Comparison of ENCODE assay signal across 17 mouse cellular contexts in the genomic region with DNA sequence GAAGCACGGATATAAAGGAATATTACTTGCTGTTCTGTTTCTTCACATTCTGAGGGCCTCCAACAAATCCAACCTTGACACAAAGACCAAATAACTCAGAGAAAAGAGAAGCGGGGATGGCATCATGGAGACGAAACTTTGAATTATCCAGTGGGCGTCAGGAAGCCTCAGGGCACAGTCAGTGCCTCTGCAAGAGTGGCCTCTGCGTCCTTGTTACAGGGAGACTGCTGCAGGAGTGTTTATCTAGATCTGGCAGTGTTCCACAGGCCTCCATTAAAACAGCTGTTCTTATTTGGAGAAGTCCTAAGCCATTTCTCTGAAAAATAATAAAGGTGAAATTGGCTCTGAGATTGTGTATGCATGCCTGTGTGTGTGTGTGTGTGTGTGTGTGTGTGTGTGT. TPM values are rescaled to one million over a fixed set of nuclear protein-coding genes. Genes with fewer than 3 reads are reported as not detected.
DNase-seq lines count a peak whose midpoint lies in the region; ATAC-seq lines count a peak whose summit lies in the region.
"Had no signal": no experiment of that assay in that cellular context is flagged by ENCODE, and none has a peak within 500 bp of the region (broad histone marks: within the 10 kb centered on the region; RNA-seq: fewer than 3 reads in every experiment).

No protein-coding gene starts in this region.

- 82% methylated on average over 5 of the region's 5 CpGs for WGBS in forebrain, embryonic 14.5 days

- no peak overlapping the region for H3K9ac ChIP-seq in forebrain, embryonic 14.5 days (ENCODE audit: low read length)
- H3K9ac ChIP-seq: hindbrain, embryonic 15.5 days; liver, embryonic 15.5 days; neural tube, embryonic 15.5 days had no signal

- no peak overlapping the region for H3K27ac ChIP-seq in forebrain, embryonic 14.5 days (ENCODE audit: low read depth, low read length)
- H3K27ac ChIP-seq: forebrain, embryonic 10.5 days; hindbrain, embryonic 15.5 days; liver, embryonic 15.5 days; neural tube, embryonic 15.5 days had no signal

- no peaks in the 10 kb centered on the region for H3K9me3 ChIP-seq in forebrain, embryonic 14.5 days (replicated peaks; ENCODE audit: control insufficient read depth, low read length)
- H3K9me3 ChIP-seq: forebrain, embryonic 10.5 days; hindbrain, embryonic 15.5 days; liver, embryonic 15.5 days; neural tube, embryonic 15.5 days had no signal

- H3K4me2 ChIP-seq in forebrain, embryonic 14.5 days (ENCODE audit: low read length): no peak overlapping the region
- H3K4me2 ChIP-seq: hindbrain, embryonic 15.5 days; liver, embryonic 15.5 days; neural tube, embryonic 15.5 days had no signal

- H3K27me3 ChIP-seq in forebrain, embryonic 14.5 days (replicated peaks; ENCODE audit: control insufficient read depth, insufficient read depth, low read length): no peaks in the 10 kb centered on the region
- H3K27me3 ChIP-seq: hindbrain, embryonic 15.5 days; liver, embryonic 15.5 days; neural tube, embryonic 15.5 days had no signal

- H3K4me3 ChIP-seq in forebrain, embryonic 14.5 days (ENCODE audit: low read depth, low read length): no peak overlapping the region
- H3K4me3 ChIP-seq: forebrain, embryonic 10.5 days; hindbrain, embryonic 15.5 days; liver, embryonic 15.5 days; megakaryocyte, embryonic 14.5 days; neural tube, embryonic 15.5 days had no signal

- H3K4me1 ChIP-seq in forebrain, embryonic 14.5 days (ENCODE audit: control insufficient read depth, insufficient read depth, low read length): no peaks in the 10 kb centered on the region
- H3K4me1 ChIP-seq: forebrain, embryonic 10.5 days; hindbrain, embryonic 15.5 days; liver, embryonic 15.5 days; neural tube, embryonic 15.5 days had no signal

- peak; percentile 19 for DNase-seq in testis, postnatal 14 days (ENCODE audit: low spot score)
- DNase-seq in testis, postnatal 10 days (ENCODE audit: low spot score): no peak
- DNase-seq in adrenal gland, adult 2 months: peak; percentile 50
- DNase-seq in kidney, postnatal 10 days: peak; percentile 27
- no peak for DNase-seq in thymus, postnatal 14 days
- DNase-seq in forebrain, embryonic 14.5 days (ENCODE audit: low spot score): no peak
- DNase-seq in cerebellum, postnatal 25 days: no peak
- DNase-seq: cerebellum, adult 18-20 months; heart, adult 18-20 months; left cerebral cortex, postnatal 4 days; right cerebral cortex, adult 18-20 months; thymus, adult 2 months had no signal

- no peak for ATAC-seq in forebrain, embryonic 14.5 days

- no peaks in the 10 kb centered on the region for H3K36me3 ChIP-seq in forebrain, embryonic 14.5 days (ENCODE audit: control insufficient read depth, insufficient read depth, low read length)
- H3K36me3 ChIP-seq: forebrain, embryonic 10.5 days; hindbrain, embryonic 15.5 days; liver, embryonic 15.5 days; neural tube, embryonic 15.5 days had no signal

RNA-seq across cellular contexts. Expression of gene Cep68, which starts 31.8 kb away (rescaled TPM):
- total RNA-seq in adrenal gland, adult 2 months (2021): 10 to 100 TPM; 19.8 to 24.2 TPM
- 14.0 and 17.8 TPM in 2 replicates for polyA plus RNA-seq in adrenal gland, adult 2 months (2012; rRNA removed)
- 24.9 and 27.9 TPM in 2 replicates for polyA plus RNA-seq in forebrain, embryonic 14.5 days (2014; fragmentation: Nextera tagmentation; extraction: Ambion mirVana)

RNA-seq across cellular contexts. Expression of gene Slc1a4, which starts 51.5 kb away (rescaled TPM):
- total RNA-seq in adrenal gland, adult 2 months (2021): 1 to 10 TPM; 8.9 to 9.5 TPM
- polyA plus RNA-seq in adrenal gland, adult 2 months (2012; rRNA removed): 4.4 and 5.5 TPM in 2 replicates
- 42.7 and 53.3 TPM in 2 replicates for polyA plus RNA-seq in forebrain, embryonic 14.5 days (2014; fragmentation: Nextera tagmentation; extraction: Ambion mirVana)

Comparison
In these comparisons a context has a peak if more than half of its experiments do, and no peak if none do; other contexts are left out.
1. DNase-seq: peak in testis, postnatal 14 days (single experiment), adrenal gland, adult 2 months (single experiment) and kidney, postnatal 10 days (single experiment); none in testis, postnatal 10 days (single experiment), thymus, postnatal 14 days (single experiment), forebrain, embryonic 14.5 days (single experiment) and cerebellum, postnatal 25 days (0 of 2).